Mouse (Mus musculus): ENCODE measurements at regions not wholly inside any gene's neighbourhood (a gene's known extent, or its start where the extent isn't known, plus 50 kb on each side); places are given as distances from the start of the nearest gene placed in this dataset.
A peak's percentile ranks its signal among the peaks of the same experiment; 100 is the strongest.
"Not testable (repeated sequence)": the region's sequence is repeated elsewhere in the genome, so short reads cannot be mapped to it uniquely, and the experiment has no call there.

- peak in 1 of 2 experiments; percentile 5 for DNase-seq
Observed at GRCm38 (mm10) chr4:146263038-146263685, 106.5 kb downstream of the Zfp600 start.

- DNase-seq: not testable (repeated sequence)
Observed at GRCm38 (mm10) chr4:146263790-146264189, 107.2 kb downstream of the Zfp600 start.

DNA sequence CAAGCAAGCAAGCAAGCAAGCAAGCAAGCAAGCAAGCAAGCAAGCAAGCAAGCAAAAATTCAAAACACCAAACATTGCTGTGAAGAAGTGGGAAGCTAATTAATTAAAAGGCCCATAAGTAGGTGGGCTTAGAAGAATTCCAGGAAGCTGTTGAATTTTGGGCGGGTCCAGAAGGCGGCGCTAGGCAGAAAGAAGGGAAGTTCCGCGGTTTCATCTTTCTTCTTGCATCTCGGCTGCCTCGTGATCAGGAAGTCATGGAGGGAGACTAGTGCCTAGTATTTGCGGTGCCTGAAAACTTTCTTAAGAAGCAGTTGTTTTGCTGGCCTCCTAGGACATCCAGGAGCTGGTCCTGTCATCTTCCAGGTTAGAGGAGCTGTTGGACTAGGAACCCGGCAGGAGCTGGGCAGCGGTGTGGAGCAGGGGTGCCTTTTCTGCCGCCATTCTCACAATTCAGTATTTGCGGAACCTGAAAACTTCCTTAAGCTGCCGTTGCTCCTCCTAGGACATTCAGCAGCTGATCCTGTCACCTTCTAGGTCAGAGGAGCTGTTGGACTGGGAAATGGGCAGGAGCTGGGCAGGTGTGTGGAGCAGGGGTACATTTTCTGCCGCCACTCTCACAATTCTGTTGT, 113.6 kb downstream of the Zfp600 start:
- DNase-seq: not testable (repeated sequence)
